Mouse (Mus musculus): ENCODE data around the gene Stab2.
A peak's percentile ranks its signal among the peaks of the same experiment; 100 is the strongest.

Stab2 gene

GRCm38 (mm10) chr10:86989838-86990237 is 18.0 kb downstream of the Stab2 start:
- no peak for DNase-seq (ENCODE audit: low spot score)

- no peak for DNase-seq (ENCODE audit: low spot score)
Observed at GRCm38 (mm10) chr10:86976001-86976726, 31.7 kb downstream of the Stab2 start.

- DNase-seq (ENCODE audit: low spot score): no peak
Observed at GRCm38 (mm10) chr10:86973276-86973675, 34.5 kb downstream of the Stab2 start.

GRCm38 (mm10) chr10:86972503-86972826 is 35.4 kb downstream of the Stab2 start:
- DNase-seq (ENCODE audit: low spot score): no peak

GRCm38 (mm10) chr10:86971680-86972502 is 35.9 kb downstream of the Stab2 start:
- DNase-seq (ENCODE audit: low spot score): peak; percentile 10

DNA sequence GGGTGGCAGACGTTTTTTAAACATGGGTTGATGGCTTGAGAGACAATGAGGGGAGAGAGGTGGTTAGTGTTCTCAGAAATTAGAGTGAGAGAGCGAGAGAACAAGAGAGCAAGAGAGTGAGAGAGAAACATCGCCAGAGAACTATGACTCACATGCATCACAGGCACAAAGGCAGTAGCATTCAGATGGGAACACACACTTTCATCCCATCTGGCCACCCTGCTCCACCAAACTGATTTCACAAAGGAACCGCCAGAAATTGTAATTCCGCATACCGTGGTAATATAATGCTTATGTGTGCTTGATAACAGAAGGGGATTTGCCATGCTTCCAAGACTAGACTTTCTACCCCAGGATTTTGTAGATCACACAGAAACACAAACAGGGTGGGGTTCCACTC is 38.5 kb downstream of the Stab2 start:
- no peak for DNase-seq (ENCODE audit: low spot score)

GRCm38 (mm10) chr10:86961542-86962466 is 46.0 kb downstream of the Stab2 start:
- no peak for DNase-seq (ENCODE audit: low spot score)

GRCm38 (mm10) chr10:86955299-86955698 is 52.5 kb downstream of the Stab2 start:
- DNase-seq (ENCODE audit: low spot score): no peak

- no peak for DNase-seq (ENCODE audit: low spot score)
Observed at GRCm38 (mm10) chr10:86952696-86953095, 55.1 kb downstream of the Stab2 start.

DNA sequence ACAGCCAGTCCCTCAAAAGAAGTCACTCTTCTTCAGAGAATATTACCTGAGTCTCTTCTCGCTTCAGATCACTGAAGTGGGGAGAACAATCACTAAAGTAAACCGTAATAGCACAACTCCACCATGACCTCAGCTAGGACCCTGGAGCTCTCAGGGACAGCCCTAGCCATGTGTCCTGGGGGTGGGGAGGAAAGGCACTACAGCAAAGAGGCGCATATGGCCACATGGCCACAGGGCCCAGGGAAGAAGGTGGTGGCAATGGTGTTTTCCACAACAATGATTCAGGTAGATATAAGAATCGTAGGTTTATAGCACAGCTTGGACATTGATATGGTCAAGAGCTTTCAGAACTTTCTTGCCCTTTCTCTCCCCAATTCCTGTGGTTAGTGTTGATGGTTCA is 57.0 kb downstream of the Stab2 start:
- DNase-seq (ENCODE audit: low spot score): no peak

- no peak for DNase-seq (ENCODE audit: low spot score)
Observed at GRCm38 (mm10) chr10:86949886-86950285, 57.9 kb downstream of the Stab2 start.

- DNase-seq (ENCODE audit: low spot score): no peak
Observed at GRCm38 (mm10) chr10:86947541-86947940, 60.3 kb downstream of the Stab2 start.

DNA sequence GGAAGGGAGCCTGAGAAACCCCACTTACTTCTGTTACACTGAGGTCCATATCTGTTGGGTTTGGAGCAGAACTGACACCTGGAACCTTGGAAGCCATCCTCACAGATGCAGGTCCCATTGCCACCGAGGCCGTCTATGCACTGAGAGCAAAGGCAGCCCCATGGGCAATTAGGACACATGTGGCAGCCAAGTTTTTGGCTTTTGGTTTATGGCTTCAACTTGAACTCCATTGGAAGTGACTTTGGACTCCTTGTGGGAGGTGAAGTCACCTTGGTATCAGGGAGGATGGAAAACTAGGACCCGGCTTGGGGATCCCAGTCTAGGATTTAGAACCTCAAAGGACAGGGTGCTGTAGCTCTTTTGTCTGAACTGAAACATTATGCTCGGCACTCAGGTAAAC is 67.2 kb downstream of the Stab2 start:
- DNase-seq (ENCODE audit: low spot score): no peak

DNA sequence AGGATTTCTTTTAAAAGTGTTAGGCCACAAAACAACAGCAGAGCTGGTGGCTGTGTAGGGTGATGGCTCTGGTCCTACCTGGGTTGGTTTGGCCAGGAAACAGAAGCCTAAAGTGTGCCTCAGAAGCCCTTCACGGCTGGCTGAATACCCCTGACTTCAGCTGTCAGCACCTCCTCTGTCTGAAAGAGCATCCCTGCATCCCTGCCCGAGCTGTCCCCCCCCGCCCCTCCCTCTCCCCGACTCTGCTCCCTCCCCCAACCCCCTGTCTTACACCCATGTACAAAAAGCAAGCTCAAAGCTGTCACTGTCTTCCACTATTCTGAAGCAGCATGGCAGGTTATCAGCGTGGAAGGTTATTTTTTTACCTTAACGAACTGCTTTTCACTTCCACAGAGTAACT is 73.4 kb downstream of the Stab2 start:
- DNase-seq (ENCODE audit: low spot score): no peak

DNA sequence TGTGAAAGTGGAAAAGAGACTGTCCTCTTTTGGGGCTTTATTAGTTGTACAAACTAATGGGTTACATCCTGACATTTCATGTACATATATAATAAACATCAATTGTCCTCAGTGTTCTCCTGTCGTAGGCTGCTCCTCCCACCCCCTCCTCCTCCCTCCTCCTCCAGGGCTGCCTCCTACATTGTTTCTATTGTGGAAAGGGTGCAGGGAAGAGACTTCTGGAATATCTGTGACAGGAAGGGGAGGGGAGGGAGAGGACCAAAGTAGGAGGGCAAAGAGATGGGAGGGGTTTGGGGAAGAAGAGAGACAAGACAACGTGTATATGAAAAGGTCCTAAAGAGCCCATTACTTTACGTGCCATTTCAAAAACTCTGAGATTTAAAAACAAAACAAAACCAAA is 73.9 kb downstream of the Stab2 start:
- DNase-seq (ENCODE audit: low spot score): no peak

- DNase-seq (ENCODE audit: low spot score): no peak
Observed at GRCm38 (mm10) chr10:86933180-86933695, 74.6 kb downstream of the Stab2 start.

- no peak for DNase-seq (ENCODE audit: low spot score)
Observed at GRCm38 (mm10) chr10:86923602-86924001, 84.2 kb downstream of the Stab2 start.

- no peak for DNase-seq (ENCODE audit: low spot score)
Observed at GRCm38 (mm10) chr10:86915595-86915994, 92.2 kb downstream of the Stab2 start.

DNA sequence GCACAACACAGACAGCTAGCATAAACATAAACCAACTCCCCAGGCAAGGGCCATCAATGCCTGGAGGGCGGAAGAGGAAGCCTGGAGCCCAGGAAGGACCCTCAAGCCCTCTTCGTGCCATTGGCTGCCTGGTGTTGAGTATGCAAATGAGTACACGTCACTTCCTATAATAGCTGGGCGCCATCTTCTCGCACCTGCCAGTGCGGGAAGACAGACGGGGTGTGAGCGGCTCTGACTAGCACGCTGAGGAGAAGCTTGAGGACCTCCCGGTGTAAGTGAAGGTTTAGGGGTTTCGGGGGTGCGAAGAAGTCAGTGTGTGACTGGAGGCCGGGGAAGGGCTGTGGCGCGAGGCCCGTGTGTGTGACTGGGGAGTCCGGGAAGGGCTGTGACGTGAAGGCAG is 99.3 kb downstream of the Stab2 start:
- DNase-seq (ENCODE audit: low spot score): no peak

GRCm38 (mm10) chr10:86907043-86907442 is 100.8 kb downstream of the Stab2 start:
- no peak for DNase-seq (ENCODE audit: low spot score)

DNA sequence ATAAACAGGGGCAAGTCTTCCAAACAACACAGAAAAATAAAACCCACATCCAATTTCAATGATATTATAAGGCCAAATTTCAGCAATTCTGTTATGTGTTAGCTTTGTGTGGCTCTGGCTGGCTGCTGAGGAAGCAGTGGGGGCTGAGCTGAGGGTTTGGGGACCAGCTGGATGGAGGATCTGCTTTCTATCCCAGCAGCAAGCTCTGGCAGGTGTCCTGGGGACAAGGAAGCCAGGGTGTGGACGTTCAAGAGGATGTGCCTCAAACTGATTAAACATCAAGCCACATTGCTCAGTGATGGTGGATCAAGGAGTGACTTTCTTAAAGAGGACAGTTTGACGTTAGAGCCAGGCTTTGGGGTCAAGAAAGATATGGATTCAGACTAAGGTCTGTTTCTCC is 112.3 kb downstream of the Stab2 start:
- no peak for DNase-seq (ENCODE audit: low spot score)

DNA sequence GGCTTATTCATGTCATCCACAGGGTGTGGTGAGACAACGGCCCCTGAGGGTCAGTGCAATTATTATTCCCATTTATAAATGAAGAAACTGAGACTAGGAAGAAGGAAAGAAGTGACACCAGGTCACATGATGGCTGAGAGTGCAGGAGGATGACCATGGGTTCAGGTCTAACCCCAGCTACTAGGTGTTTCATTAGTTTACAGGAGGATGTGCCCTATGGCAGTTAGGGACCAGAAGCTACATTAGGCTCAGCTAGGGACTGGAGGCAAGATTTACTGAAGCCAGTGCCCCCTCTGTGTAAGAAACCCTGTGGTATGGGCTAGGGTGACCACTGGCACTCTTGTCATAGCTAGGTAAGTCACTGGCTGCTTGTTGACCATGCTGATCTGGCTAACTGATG is 116.8 kb downstream of the Stab2 start:
- no peak for DNase-seq (ENCODE audit: low spot score)
